Mouse (Mus musculus): ENCODE data around the gene 9630041A04Rik.

DNA sequence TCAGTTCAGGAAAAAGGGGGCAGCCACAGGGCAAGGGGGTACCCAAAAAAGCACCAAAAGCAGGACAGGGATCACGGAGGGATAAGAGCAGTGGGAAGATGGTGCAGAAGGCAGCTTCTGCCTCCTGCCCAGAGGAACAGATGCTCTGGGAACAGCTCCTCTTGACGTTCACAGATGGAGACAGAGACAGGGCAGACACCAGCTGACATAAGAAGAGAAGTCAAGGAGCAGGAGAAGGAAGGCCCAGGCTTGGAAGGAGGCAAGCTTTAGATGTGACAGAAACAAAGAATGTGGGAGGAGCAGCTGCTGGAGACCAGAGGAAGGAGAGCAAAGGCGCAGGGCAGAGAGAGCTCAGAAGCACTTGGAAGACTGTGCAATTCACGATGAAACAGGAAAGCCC, 94.6 kb downstream of the 9630041A04Rik start:
- TF ChIP-seq TAL1 (IDR thresholded peaks at IDR 0.05; ENCODE audit: low read length), result no peak
- no peak for TF ChIP-seq GATA1 (IDR thresholded peaks at IDR 0.05; ENCODE audit: low read length)
